Mouse (Mus musculus) midbrain, embryonic 16.5 days (tissue): ENCODE measurements around the gene Ppp1r14b. TPM values are rescaled to one million over a fixed set of nuclear protein-coding genes. Genes with fewer than 3 reads are reported as not detected.

Source experiments
- ATAC-seq: fragments of 200-750 bp; cut with Nextera tagmentation; 2 replicates; pipeline ENCODE4 v1.8.0; 2017; ENCODE audit warnings: moderate TSS enrichment
- H3K27ac ChIP-seq: fragments of 300-500 bp; sonication (generic); 2 replicates; pipeline ENCODE4 v1.5.1; 2014; ENCODE audit warnings: mild to moderate bottlenecking, low read length, mixed read lengths
- H3K27me3 ChIP-seq: fragments of 300-500 bp; sonication (generic); 2 replicates; pipeline ENCODE4 v1.6.1; 2014; ENCODE audit warnings: low read depth, low read length, mixed read lengths; ENCODE audit not compliant: control insufficient read depth, insufficient read depth
- H3K36me3 ChIP-seq: fragments of 300-500 bp; sonication (generic); 2 replicates; pipeline ENCODE4 v1.6.1; 2014; ENCODE audit warnings: mild to moderate bottlenecking, low read length, moderate library complexity, mixed read lengths; ENCODE audit not compliant: control insufficient read depth, insufficient read depth
- H3K4me1 ChIP-seq: fragments of 300-500 bp; sonication (generic); 2 replicates; pipeline ENCODE4 v1.6.1; 2014; ENCODE audit warnings: mild to moderate bottlenecking, low read length, mixed read lengths; ENCODE audit not compliant: control insufficient read depth, insufficient read depth
- H3K4me2 ChIP-seq: fragments of 300-500 bp; sonication (generic); 2 replicates; pipeline ENCODE4 v1.6.1; 2014; ENCODE audit warnings: mild to moderate bottlenecking, low read length, mixed read lengths
- H3K4me3 ChIP-seq: fragments of 300-500 bp; sonication (generic); 2 replicates; pipeline ENCODE4 v1.5.1; 2014; ENCODE audit warnings: low read depth, mild to moderate bottlenecking, low read length, moderate library complexity, mixed read lengths
- H3K9ac ChIP-seq: fragments of 300-500 bp; sonication (generic); 2 replicates; pipeline ENCODE4 v1.6.1; 2014; ENCODE audit warnings: low read depth, low read length, mixed read lengths
- H3K9me3 ChIP-seq: fragments of 300-500 bp; sonication (generic); replicated peaks from 2 replicates; pipeline ENCODE4 v1.6.1; 2014; ENCODE audit warnings: mild to moderate bottlenecking, low read length, mixed read lengths; ENCODE audit not compliant: control insufficient read depth, poor library complexity, severe bottlenecking
- WGBS: fragments of 180-500 bp; shearing (Covaris S2); extraction: QIAGEN DNeasy Blood & Tissue Kit; methylation state at CpG from one replicate; pipeline ENCODE4 v1.1.7; 2014; 5-methylcytosine and 5-hydroxymethylcytosine counted together
- polyA plus RNA-seq: library from polyadenylated mRNA; unstranded; fragments of >200 nt; fragmentation: Nextera tagmentation; extraction: Ambion mirVana; gene quantifications from 2 replicates; pipeline ENCODE4 v1.2.1, GENCODE M21; 2015

Ppp1r14b gene
- polyA plus RNA-seq, 1 experiment from 2014 or later = 111 TPM

DNA sequence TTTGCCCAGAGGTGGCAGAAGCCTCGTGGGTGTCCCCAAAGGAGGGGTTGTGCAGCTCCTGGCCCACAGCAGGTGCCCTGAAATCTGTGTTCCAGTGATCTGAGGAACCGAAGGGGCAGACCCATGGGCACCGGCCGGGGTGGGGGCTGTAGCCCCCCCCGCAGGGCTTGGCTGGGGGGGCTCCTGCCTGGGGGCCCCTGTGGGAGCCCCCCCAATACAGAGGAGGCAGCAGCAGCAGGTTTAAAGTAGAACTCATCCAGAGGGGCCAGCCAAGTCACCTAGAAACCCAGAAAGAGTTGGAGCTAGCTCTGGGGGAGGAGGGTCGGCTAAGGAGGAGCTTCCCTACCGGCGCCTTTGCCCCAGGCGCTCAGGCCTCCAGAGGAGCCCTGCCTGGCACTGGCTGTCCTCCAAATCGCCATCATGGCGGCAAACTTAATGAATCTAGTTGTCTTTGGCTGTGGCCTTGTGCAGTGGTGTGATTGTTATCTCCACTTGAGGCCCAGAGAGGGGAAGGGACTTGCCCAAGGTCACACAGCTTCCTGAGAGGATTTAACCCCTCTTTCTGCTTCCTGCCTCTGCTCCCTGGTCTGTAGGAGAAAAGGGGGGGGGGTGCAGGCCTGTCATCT lies 4.2 kb upstream of the Ppp1r14b start:
- Histone ChIP-seq H3K4me3 (no peak overlapping the region), H3K9ac (peak overlapping the region; percentile 31; the same call in 1 of the 2 replicates)
- 22% methylated on average over 11 of the region's 11 CpGs for WGBS

DNA sequence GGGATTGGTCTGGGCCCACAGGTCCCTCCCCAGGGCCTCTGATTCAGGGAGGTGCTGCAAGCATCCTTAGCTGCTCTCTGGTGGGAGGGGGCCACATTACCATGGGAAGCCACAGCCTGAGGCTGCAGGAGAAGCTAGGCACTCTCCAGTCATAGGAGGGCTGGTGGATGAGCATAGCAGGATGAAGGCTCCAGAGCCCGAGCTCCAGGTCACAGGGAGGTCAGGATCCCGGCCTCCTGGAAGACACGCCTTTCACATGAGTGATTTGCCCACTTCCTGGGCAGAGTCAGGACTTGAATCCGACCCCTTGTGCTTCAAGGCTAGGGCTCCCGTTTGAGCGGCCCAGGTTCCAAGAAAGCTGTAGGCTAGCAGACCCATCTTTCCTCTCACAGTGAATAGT lies 3.1 kb upstream of the Ppp1r14b start:
- Histone ChIP-seq H3K4me2 (no peak overlapping the region), H3K4me3 (no peak overlapping the region), H3K27ac (no peak overlapping the region), H3K36me3 (no peaks in the 10 kb centered on the region), H3K27me3 (peaks cover 21% of the 10 kb centered on the region), H3K9me3 (no peaks in the 10 kb centered on the region), H3K9ac (no peak overlapping the region), H3K4me1 (peaks cover 20% of the 10 kb centered on the region)
- ATAC-seq = no peak
- 56% methylated on average over 6 of the region's 6 CpGs for WGBS

More for the DNA sequence above, 4.2 kb upstream of the Ppp1r14b start:
- H3K4me2 ChIP-seq = no peak overlapping the region
- no peak overlapping the region for H3K27ac ChIP-seq
- H3K9me3 ChIP-seq = no peaks in the 10 kb centered on the region
- peaks cover 15% of the 10 kb centered on the region for H3K4me1 ChIP-seq
- ATAC-seq = no peak
- peaks cover 21% of the 10 kb centered on the region for H3K27me3 ChIP-seq
- no peaks in the 10 kb centered on the region for H3K36me3 ChIP-seq

DNA sequence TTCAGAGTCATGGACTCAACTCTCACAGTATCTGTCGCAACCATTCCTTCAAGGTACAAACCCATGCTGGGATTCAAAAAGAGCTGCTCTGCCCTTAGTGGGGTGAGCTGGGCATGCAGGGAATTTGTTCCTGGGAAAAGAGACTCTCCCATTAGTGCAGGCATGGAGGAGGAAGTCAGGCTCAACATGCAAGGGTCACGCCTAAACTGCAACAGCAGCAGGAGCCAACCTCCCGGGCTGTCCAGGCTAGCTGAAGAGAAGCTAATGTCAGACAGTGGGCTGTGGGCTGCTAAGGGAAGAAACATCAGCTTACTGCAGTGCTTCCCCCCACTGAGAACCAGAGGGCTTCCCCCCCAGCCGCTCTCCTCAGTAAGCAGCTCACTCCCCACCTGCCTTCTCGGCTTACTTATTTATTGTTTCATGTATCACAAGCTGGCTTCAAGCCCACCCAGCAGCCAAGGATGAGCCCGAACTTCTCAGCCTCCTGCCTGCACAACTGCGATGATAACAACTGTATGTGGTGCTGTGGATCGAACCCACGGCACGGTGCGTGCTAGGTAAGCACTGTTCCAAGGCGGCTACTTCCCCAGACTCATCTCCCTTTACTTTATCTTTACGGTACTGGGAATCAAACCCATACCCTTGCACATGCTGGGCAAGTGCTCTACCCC lies 2.4 kb upstream of the Ppp1r14b start:
- Histone ChIP-seq H3K27ac (no peak overlapping the region), H3K27me3 (peaks cover 21% of the 10 kb centered on the region), H3K4me2 (no peak overlapping the region), H3K36me3 (peaks cover 2% of the 10 kb centered on the region), H3K9me3 (no peaks in the 10 kb centered on the region), H3K4me3 (no peak overlapping the region), H3K4me1 (peaks cover 26% of the 10 kb centered on the region), H3K9ac (no peak overlapping the region)
- WGBS = 82% methylated on average over 13 of the region's 13 CpGs
- ATAC-seq = no peak

DNA sequence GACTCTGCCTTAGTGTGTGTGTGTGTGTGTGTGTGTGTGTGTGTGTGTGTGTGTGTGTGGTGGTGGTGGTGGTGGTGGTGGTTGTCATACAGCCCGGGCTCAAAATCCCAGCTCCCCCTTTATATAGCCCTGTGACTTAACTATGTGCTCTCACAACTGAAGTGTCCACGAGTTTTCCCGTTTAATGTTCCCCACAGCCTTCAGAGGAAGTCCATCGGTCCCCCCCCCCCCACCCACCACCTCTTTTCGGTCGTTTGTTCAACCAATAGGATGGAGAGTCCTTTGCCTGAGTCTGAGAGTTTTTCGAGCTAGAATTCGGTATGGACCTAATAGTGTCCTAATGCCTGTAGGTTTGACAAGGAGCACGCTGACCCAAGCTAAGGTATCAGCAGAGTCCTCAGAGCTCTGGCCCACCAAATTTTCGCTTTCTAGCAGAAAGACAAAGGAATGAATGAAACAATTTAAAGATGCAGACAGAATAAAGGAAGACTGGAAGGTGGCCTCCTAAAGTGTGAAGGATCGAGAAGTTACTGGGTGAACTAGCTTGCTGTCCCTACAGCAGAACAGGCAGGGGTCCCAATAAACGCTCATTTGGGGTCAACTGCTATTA lies 1.1 kb upstream of the Ppp1r14b start:
- Histone ChIP-seq H3K4me1 (peaks cover 38% of the 10 kb centered on the region), H3K4me2 (peak overlapping the region; percentile 84), H3K9me3 (no peaks in the 10 kb centered on the region), H3K9ac (peak overlapping the region; percentile 77), H3K27me3 (peaks cover 16% of the 10 kb centered on the region), H3K36me3 (peaks cover 6% of the 10 kb centered on the region), H3K4me3 (peak overlapping the region; percentile 72), H3K27ac (peak overlapping the region; percentile 85)
- no peak for ATAC-seq
- 35% methylated on average over 12 of the region's 12 CpGs for WGBS

DNA sequence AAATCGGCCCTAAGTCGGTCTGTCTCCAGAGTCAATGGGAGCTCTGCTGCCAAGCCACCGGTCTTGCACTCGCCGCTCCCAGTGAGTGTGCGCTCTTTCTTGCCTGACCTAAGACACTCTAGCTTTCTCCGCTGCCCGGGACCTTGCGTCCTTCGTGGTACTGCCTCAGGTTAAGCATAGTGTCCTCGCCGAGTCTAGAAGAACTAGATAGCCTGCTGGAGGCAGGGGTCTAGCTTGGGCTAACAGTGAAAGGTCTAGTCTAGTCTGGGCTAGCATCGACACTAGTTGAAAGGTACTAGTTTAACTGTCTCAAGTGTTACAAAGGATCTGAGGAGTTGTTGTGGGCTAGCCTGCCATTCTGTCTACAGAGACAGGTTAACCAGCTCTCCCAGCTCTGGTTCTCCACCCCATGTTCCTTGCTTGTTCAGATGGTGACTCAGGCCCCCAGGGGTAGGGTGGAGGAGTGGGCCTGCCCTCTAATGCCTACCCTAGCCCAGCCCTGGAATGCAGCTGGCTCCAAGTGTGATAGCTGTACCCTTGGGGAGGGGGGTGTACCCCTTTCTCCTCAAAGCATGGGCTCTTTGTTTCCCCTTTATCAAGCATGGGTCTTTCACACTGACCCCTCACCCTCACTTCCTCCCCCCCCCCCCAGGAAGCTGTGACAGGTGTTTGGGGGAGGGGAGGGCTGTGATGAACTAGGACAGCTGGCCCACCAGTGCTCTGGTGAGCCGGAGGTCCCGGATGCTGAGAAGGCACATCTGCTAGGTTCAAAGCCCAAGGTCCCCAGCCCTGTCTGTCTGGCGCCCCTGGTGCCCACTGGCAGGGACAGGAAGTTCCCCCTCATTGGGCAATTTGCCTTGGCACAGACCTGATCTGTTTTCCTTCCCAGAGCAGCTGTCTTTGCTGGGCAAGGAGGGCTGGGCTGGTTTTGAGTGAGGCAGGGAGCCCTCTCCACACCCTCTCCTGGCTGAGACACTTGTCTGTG lies 1.1 kb downstream of the Ppp1r14b start, which contains the start of gene Plcb3:
Plcb3 (minus strand) TSS at position 934 of the 985 bp plus-strand sequence.
- H3K4me1 ChIP-seq = peaks cover 38% of the 10 kb centered on the region
- H3K27ac ChIP-seq = peak within 1 kb of the TSS; percentile 85
- H3K27me3 ChIP-seq = no peaks in the 10 kb centered on the region; the same call in 1 of the 2 replicates
- peak within 1 kb of the TSS; percentile 72 for H3K4me3 ChIP-seq
- ATAC-seq = no peak
- no peaks in the 10 kb centered on the region for H3K9me3 ChIP-seq
- peak within 1 kb of the TSS; percentile 84 for H3K4me2 ChIP-seq
- H3K9ac ChIP-seq = peak within 1 kb of the TSS; percentile 77
- WGBS = under 1% methylated on average over 16 of the region's 16 CpGs
- peaks cover 6% of the 10 kb centered on the region for H3K36me3 ChIP-seq

DNA sequence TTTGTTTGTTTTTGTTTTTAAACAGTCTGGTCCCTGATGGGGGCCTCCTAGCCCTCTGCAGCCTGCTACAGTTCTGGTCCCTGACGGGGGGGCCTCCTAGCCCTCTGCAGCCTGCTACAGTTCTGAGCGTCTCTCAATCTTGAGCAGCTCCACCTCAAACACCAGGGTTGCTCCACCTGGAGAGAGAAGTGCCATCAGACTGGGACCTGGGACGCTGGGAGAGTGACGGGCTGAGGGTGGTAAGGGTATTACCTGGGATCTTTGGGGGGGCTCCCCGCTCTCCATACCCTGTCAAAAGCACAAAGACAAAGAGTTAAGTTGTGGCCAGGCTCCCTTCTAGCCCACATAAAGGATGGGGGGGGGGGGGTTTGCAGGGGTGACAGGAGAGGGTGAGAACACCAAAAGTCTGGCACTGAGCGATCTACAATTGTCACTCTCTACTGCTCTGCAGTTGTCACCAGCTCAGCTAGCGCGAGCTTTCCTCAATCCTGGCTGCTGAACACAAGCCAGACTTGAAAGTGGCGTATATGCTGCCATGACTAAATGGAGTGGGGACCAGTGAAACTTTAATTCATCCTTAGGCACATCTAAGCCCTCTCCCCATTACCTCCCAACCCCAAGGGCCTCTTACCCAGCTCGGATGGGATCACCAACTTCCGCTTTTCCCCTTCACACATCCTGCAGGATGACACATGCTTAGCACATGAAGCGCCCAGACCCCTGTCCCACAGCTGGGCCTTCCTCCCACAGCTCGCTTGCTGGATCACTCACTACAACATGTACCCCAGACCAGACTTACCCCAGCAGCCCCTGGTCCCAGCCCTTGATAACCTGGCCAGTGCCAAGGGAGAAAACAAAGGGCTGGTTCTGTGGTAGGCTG lies 3.2 kb downstream of the Ppp1r14b start:
- H3K4me1 ChIP-seq = peaks cover 41% of the 10 kb centered on the region
- peak overlapping the region; percentile 84; the same call in 1 of the 2 replicates for H3K9ac ChIP-seq
- no peaks in the 10 kb centered on the region for H3K9me3 ChIP-seq
- 82% methylated on average over 13 of the region's 13 CpGs for WGBS
- peaks cover 8% of the 10 kb centered on the region for H3K36me3 ChIP-seq
- peak overlapping the region; percentile 75; the same call in 1 of the 2 replicates for H3K4me3 ChIP-seq
- no peak for ATAC-seq
- H3K27ac ChIP-seq = peak overlapping the region; percentile 55
- peak overlapping the region; percentile 90 for H3K4me2 ChIP-seq
- no peaks in the 10 kb centered on the region for H3K27me3 ChIP-seq

DNA sequence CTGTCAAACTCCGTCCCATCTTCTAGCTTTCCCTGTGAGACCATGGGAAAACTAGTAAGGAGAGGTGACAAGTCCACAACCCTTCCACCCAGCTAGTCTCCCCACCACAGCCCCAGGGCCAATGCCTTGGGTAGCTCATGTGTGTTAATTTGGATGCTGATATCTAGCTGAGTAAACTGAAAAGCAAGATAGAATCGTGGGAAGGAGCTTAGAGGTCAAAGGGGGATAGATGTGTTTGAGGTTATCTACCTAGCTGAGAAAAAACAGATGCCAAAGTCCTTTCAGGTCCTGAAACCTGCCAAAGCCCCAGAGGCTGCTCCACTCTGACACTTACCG lies 3.8 kb downstream of the Ppp1r14b start:
- peak overlapping the region; percentile 84 for H3K9ac ChIP-seq
- 41% methylated on average over 3 of the region's 3 CpGs for WGBS
- no peaks in the 10 kb centered on the region for H3K9me3 ChIP-seq
- H3K4me1 ChIP-seq = peaks cover 41% of the 10 kb centered on the region
- H3K4me2 ChIP-seq = peak overlapping the region; percentile 90
- H3K27me3 ChIP-seq = no peaks in the 10 kb centered on the region
- no peak for ATAC-seq
- H3K36me3 ChIP-seq = peaks cover 8% of the 10 kb centered on the region
- H3K4me3 ChIP-seq = peak overlapping the region; percentile 75
- peak overlapping the region; percentile 97 for H3K27ac ChIP-seq

DNA sequence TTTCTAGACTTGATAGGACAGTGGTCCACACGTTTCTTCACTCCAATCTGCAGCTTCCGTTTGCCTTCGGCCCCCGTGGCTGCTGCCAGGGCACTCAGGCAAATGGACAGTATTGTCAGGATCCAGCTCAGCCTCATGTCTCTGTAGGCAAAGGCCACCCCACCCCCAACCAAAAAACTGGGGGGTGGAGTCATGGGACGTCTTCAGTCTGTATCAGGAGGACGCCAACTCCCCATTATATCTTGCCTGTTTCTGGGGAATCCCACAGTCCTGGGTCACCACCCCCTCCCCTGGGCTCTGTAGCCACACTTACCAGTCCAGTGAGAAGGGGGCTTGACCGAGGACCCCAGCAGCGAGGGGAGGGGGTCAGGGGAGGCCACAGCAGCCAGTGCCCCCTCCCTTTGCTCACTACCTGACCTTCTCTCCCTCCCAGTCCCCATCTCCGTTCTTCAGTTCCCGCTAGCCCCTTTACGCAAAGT lies 4.3 kb downstream of the Ppp1r14b start:
- Histone ChIP-seq H3K4me1 (peaks cover 37% of the 10 kb centered on the region), H3K4me2 (peak overlapping the region; percentile 90), H3K9ac (peak overlapping the region; percentile 84), H3K27ac (peak overlapping the region; percentile 97), H3K9me3 (no peaks in the 10 kb centered on the region), H3K4me3 (peak overlapping the region; percentile 75), H3K27me3 (no peaks in the 10 kb centered on the region), H3K36me3 (peaks cover 8% of the 10 kb centered on the region)
- ATAC-seq = no peak
- 9% methylated on average over 11 of the region's 11 CpGs for WGBS
